Mouse (Mus musculus) layer of hippocampus, adult 9-10 months (tissue): ENCODE results near the gene Ttll11.

Experiments
- DNase-seq: peaks from one replicate; pipeline ENCODE4 v3.0.0; 2022; ENCODE audit warnings: low spot score

Ttll11 gene

DNA sequence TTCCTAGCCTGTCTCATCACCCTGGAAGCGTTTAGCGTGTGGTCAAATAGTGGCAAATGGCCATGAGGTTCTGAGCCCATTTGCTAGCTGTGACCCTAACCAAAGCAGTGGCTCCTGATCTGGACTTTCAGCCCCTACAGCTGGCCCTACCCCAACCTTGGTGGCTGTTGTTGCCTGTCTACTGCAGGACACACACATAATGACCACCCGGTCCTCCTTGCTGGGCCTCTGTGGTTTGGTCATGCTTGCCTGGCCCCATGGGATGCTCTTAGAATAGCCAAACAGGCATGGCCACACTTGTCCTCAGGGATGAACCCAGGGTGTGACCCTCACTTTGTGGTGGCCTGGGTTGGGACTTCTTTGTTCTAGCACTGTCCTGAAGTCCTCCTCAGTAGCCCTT, 80.0 kb downstream of the Ttll11 start:
- DNase-seq: no peak

DNA sequence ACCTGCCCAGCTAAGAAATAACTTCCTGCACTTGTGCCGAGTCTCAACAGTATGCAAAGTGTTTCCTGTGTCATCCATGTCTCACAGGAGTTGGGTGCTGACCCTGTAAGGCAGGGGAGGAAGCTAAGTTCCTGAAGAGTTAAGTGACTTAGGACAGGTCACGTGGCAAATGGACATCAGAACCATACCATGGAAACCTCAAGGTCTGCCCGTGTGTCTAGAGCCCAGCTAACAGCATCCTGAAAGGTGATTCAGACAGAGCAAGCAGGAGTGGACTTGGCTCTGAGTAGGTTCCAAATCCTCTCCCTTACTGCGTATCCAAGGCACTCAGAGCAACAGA, 80.6 kb downstream of the Ttll11 start:
- no peak for DNase-seq

DNA sequence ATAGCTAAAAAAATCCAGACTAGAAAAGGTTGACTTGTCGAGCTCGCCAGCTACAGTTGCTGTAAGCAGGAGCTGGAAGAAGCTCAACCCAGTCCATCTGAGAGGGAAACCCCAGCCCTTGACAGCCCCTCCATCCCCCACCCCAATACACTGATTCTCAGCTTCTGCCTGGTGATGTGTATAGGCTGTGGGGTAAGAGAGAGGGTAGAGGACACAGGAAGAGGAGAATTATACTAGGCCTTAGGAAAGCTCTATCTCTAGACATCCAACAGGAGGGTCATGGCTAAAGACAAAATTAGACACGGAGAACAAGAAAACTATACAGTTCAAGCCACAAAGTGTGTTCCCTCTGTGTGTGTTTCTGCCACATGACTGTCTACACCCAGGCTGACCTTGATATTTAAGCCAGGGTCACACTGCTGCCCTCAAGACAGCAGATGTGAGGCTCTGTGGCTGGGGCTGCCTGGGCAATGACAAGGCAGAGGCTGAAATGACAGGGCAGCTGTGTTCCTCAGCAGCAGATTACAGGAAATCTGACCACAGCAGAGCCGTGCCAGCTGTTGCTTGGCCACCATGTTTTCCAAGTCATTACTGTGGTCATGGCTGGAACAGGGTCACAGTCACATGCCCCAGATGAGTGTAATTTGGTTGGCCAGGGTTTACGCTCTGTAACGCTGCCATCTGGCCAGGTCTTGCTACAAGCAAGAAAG, 81.1 kb downstream of the Ttll11 start:
- no peak for DNase-seq

DNA sequence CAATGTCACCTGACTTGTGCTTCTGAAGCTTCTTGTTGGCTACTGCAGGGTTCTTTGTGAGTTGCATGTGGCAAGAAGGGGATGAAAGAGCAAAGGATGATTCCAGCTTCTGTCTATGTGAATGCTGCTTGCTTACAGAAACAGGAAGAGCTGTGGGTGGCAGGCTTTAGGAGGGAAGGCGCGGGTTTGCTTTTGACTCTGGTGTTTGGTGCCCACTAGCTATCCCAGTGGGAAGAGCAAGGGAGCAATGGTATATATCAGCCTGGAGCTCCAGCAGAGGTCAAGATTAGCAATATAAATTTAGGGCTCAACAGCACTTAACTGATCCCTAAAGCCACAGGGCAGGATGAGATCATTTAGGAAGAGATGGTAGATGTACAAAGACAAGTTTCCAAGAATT, 82.6 kb downstream of the Ttll11 start:
- DNase-seq: no peak

DNA sequence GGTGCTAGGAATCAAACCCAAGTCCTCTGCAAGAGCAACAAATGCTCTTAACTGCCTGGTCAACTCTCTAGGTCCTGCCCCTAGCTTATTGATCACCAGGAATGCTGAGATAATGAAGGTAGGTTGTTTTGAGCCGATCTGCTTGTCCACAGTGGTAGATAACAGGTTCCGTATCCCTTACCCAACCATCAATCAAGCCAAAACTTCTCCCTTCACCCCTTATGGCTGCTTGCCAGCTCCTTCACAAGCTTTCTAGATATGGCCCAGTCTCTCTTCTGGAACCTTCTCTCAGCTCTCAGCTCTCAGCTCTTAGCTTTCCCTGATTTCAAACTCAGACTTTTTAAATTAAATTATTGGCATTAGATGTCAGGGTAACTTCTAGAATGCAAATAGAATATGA, 85.2 kb downstream of the Ttll11 start:
- no peak for DNase-seq

DNA sequence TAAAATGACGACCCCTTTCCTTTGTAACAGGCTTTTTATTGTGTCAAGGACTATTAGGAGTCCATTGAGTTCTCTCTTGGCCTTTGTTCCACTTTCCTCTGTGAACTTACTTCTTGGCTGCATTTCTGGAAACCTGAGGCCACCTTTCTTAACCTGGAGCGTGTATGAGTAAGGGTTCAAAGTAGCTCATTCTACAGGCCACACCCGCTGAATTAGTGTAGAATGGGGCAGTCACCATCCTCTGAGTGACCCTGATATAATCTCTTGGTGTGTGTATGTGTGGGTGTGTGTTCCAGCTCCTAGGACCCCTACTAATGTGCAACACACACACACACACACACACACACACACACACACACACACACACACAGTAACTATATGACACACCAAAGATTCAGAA, 89.1 kb downstream of the Ttll11 start:
- no peak for DNase-seq

DNA sequence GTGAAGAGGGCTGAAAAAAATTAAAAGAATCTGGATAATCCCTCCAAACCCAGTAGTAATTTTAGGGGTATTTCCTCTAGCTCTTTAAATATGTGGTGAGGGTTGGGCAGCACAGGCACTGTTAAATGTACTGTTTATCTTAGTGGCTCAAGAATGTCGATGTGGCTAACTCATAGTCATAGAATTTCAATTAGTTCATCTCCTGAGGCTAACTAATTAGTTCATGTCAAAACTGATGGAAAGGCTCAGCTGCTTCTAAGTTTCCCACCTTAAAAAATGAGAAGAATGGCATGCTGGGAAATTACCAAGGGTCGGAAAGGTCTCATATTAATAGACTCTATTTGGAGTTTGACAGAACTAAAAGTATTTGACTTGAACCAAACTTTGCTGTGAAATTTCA, 89.9 kb downstream of the Ttll11 start:
- DNase-seq: no peak

DNA sequence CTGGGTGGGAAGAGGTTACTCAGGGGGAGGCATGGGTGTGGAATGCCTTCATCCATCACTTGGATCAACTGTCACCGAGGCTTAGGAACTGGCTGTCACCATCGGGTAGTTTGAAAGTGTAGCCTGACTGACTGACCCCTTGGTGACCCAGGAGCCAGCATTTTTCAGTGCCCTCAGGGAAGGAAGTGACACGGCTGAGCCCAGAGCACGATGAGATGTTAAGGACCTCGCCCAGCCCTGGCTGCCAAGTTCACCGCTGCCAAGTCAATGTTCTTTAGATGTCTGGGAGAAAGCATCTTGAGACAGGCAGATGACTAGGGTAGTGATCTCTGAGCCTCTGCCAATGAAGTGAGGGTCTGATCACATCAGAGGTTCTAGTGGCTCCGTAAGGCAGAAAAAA, 95.4 kb downstream of the Ttll11 start:
- no peak for DNase-seq

DNA sequence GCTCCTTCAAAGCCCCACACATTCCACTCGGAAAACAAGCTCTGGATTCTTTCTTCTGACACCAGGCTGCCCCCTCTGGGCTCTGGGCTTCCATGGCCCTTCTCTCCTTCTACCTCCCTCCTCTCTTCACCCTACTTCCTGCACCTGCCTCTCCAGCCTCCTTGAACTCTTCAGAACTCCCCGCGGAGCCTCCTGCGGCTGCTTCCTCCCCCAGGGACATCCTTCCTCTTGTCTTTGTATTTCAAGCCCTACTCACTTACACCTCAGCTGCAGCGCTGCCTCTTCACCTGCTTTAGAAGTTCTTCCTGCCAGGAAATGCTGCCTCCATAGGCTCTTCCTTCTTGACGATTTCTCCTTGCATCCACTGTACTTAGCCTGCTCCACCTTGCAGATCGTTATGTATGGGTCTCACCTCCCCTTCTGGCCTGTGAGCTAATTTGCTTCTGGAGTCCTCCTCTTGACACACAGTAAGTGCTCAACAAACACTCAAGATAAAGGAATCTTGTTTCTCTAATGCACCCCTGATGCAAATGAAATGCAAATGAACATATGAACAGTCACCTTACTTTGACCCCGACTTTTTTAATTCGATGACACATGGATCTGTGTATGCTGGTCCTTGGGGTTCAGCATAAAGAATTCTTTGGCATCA, 97.3 kb downstream of the Ttll11 start:
- DNase-seq: no peak

DNA sequence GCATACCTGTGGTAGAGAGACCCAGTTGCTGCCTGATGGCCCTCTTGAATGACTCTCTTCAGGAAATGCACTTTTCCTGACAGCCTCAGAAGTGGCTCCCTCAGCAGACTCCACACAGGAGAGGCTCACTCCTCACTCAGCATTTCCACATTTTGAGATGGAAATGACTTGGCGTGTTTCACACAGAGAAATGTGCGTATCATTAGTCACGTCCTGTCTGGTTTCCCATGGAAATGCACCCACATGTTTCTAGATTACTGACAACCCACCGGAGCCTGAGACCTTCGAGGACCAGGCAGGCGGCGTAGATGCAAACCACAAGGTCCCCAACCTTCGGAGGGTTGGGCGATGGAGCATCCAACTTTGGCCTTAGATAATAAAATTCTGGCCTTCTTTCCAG, 97.8 kb downstream of the Ttll11 start:
- no peak for DNase-seq

DNA sequence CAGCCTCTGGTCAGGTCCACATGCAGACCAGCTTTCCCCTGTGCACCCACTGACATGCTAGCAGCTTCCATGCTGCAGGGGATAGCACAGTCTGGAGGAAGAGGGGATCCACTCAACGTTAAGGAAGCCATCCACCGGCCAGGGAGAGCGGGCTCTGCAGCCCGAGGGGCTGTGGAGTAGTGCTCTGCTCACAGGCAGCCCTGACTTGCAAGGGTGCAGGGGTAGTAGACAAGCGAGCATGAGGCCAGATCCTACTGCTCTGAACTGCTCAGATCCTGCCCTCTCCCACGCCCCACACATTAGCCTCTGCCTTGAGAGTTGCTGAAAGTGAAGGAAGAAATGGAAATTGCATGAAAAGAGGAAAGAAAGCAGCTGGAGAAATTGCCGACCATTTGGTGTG, 99.4 kb downstream of the Ttll11 start:
- no peak for DNase-seq

DNA sequence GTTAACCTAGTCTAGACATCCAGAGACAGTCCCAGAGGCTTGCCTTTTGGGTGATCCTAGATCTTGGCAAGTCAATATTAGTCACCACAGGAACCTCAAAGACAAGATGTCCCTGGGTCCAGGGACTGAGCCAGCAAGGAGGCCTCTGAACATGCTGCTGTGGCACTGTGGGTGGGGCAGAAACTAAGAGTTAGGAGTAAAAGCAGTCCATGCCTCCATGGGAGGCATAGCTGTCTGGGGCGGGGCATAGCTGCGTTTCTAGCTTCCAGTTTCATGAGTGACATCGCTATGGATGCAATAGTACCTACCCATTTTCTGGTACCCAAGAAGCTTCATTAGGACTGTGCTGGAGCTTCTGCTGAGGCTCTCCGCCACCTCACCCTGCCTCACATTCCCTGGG, 99.8 kb downstream of the Ttll11 start:
- no peak for DNase-seq

DNA sequence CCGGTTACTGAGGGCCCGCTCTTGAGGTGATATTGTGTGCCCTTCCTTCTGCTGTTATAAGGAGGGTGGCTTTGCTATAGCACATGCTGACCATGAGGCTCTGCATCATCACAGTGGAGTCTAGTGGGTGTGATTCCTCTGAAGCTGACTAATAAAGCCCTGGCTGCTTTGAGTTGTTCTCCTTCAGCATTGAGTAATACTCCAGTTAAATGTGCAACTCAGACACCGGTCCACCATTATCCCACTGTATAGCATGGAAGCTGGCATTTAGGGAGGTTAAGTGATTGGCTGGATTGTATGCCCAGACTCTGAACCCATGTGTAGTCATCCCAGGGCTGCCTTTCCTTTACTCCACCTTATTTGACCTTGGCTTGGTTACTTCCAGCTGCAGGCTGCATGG, 101.2 kb downstream of the Ttll11 start:
- no peak for DNase-seq

DNA sequence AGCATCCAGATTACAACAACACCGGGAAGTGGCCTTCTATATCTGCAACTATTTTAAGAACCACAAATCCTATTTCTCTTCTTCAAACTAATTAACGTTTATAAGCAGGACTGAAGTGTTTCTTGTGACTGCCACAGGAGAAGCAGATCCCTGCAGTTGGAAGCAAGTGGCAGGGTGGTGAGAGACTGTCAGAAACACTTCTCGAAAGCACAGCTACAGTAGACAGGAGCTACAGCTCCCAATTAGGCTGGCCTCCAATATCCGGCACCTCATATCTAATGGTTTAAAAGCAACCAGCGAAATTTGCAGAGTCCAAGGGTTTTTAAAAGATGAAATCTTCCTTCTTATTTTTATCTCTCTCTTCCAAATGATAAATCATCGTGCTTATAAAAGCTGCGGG, 104.1 kb downstream of the Ttll11 start:
- no peak for DNase-seq

DNA sequence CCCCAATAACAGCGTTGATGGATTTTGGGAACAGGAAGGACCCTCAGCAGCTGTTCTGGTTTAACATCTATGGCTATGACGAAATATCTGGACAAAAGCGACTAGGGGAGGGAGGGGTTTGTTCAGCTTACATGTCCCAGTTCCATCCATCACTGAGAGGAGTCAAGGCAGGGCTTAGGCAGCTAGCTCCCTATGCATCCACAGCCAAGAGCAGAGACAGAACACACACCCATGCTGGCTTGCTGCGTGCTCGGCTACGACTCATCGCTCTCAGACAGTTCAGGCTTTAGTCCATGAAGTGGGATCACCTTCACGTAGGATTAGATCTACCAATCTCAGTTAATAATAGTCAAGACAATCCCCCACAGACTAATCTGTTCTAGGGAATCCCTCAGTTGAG, 105.3 kb downstream of the Ttll11 start:
- no peak for DNase-seq

DNA sequence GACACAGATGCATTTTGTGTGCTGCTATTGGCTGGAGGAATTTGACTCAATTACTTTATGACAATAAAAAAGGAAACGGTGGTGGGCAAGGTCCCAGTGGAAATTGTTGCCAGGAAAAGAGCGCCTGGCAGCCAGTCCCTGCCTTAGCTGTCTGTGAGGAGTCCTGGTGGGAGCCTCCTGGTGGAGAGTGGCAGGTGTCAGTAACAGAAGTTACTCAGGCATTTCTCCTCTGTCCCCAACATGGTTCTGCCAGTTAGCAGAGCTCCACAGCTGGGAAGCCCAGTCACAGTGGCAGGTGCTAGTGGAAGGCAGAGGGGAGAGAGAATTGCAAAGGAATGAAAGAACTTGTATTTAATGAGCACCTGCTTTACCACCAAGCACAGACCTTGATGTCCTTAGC, 110.5 kb downstream of the Ttll11 start:
- DNase-seq: no peak

DNA sequence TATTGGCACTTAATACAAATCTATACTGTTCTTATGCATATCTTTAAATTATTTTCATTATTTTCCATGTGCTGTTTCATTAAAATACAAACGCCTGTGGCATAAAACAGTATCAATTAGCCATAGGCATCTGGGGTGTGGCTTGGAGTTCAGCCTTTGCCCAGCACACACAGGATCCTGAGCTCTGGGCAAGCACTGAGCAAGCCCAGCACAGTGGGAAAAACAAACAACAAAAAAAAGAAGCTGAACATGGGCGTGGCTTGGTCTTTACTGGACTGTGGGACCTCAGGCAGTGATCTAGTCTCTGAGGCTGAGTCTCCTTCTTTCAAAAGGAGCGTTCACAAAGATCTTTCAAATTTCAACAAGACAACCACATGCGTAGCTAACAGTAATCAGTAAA, 116.4 kb downstream of the Ttll11 start:
- DNase-seq: no peak

DNA sequence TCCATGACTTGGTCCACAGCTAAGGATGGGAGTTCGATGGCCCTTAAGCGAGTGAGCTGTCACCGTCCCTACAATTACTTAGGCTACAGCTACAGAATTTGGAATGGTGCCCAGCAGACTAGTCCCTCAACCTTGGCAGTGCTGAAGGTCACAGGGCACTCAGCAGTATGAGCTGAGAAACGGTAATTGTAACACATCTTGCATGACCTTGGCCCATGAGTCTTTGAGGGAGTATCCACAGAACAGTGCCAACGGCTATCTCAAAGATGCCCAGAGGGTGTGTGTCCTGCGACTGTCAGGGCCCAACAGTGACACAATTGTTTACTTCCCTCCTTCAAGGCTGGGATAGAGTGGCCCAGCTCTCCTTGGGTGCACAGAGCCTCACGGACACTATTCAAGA, 118.5 kb downstream of the Ttll11 start:
- no peak for DNase-seq

DNA sequence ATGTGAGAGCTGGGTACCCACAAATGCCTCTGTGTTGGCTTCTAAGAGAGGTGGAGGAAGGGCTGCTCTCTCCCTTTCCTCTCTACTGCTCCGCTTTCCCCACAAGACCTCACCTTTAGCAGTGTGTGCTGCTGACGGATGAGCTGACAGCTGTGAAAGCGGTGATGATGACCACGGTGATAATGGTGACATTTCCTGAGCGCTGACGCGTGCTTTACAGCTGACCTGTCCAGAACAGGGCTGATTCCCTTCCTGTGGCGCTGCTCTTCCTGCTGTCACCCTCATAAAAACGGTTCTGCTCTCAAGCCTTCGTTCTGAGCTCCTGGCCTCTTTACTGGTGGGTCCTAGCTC, 119.3 kb downstream of the Ttll11 start:
- DNase-seq: no peak

DNA sequence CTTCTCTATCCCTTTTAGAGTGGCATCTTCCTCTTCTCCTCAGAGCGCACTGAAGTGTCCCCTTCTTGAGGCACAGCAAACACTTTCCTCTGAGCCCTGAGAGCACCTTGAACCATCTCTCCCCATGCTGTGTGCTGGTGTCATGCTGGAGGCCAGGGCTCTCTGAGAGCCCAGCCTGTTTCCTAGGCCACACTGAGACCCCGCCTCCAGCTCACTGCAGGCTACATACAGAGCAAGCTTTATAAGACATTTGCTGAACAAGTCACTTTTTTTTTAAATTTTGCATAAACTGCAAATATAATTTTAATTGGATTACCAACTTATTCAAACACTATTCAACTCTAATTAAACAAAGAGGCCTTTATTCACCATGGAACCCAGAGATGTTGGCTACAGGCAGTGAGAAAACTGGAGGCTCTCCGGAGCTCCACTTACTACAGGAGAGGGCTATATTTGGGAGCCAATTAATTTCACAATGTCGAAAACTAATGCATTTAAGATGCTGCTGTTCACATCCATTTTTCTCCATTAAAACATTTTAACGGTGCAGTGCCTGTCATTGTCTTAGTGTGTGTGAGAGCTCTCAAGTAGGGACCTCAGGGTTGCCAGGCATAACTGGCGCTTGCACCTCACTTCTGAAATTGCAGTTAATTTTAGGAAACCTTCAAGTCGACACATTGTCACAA, 119.9 kb downstream of the Ttll11 start:
- no peak for DNase-seq

DNA sequence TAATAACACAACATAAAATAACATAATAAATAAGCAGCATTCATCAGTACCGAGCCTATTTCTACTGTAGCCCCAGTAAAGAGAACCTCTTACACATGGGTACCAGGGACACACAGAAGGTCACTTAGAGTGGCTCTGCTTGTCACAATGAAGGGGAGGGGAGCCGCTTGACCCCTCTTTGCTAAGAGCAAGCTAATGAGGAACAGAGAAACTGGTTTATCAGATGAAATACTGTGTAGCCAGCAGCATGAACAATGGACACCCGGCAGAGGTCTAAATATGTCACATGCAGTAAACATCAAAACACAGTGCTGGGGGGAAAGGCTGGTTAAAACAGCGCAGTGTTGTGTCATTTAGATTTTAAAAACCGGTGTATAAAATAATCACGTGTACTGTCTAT, 121.4 kb downstream of the Ttll11 start:
- DNase-seq: no peak

DNA sequence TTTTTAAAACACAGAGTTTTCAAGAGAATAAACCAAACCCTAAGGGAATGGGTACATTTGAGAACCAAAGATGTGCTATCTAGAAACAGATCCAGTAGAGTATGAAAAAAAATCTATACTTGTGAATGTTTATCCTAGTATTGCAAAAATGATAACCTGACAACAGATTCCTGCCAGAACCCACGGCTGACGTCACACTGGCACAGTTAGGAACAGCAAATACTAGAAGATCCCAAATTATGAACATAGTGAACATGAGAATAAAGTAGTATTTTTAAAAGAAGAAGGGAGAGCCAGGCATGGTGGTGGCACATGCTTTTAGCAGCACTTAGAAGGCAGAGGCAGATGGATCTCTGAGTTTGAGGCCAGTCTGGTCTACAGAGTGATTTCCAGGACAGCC, 122.8 kb downstream of the Ttll11 start:
- DNase-seq: no peak

DNA sequence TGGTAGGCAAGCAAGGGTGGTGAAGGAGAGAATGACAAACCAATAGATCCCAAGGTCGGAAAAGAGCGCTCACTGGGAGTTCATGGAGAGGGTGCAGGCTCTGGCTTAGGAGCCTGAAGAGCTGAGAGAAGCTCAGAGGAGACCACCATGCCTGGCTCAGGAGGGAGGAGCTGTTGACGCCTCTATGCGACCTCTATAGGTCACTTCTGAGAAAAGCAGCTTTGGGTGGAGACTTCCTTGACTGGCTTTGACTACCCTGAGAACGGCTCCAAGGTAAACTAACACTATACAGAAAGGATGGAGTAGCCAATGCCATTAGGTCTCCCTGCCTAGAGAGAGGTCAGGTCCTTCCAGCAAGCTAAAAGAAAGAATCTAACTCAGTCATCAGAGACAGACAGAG, 124.8 kb downstream of the Ttll11 start:
- no peak for DNase-seq

DNA sequence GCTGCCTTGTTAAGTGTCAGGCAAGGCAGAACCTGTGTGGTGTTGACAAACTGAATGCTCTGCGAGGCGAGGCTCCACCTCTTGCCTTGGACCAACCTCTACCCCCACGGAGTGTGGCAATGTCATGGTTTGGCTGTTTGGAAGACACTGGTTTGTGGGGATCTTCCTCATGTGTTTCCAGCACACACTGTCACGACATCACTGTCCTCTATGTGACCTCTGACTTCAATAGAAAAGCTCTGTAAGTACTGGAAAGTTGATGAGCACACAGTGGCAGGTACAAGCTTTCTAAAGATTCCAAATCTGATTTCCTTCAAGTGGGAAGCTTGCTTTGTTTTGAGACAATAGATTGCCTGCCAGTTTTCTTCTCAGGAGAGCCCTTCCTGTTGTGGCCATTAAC, 126.7 kb downstream of the Ttll11 start:
- no peak for DNase-seq
